Mouse (Mus musculus) G1E-ER4 (cell line): ENCODE data around the gene Numb. TPM values are rescaled to one million over a fixed set of nuclear protein-coding genes. Genes with fewer than 3 reads are reported as not detected.

Experiments
- GATA1 ChIP-seq: IDR thresholded peaks from one replicate; pipeline ENCODE4 v1.8.0; 2012; ENCODE audit warnings: low read length, inconsistent platforms
- polyA plus RNA-seq: library from polyadenylated mRNA; stranded (reverse); fragments of >175 nt; gene quantifications from 2 replicates; pipeline ENCODE4 v1.2.3, GENCODE M21; 2012

Numb gene
- polyA plus RNA-seq, 1 experiment: 24.1 TPM

- TF ChIP-seq GATA1: no peak
These were observed 39.6 kb downstream of the Numb start for GRCm38 (mm10) chr12:83882088-83882487.

GRCm38 (mm10) chr12:83880913-83881312 lies 40.8 kb downstream of the Numb start:
- no peak for TF ChIP-seq GATA1

- TF ChIP-seq GATA1: no peak
These were observed 46.6 kb downstream of the Numb start for GRCm38 (mm10) chr12:83875097-83875496.

DNA sequence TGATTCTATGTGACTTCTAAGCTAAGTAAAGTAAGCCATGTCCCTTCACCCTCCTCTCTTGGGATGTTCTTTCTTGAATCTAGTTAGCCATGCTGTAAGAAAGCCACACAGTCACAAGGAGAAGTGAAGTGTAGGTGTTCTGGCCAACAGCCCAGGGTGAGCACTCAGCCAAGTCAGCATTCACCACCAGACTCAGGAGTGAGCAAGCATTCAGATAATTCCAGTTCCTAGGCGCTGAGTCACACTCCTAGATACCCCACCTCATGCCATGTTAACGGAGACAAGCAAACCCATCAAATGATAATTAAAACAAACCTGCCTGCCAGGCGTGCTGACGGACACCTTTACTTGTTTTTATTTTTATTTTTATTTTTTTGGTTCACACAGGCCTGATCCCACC lies 47.1 kb downstream of the Numb start:
- no peak for TF ChIP-seq GATA1

GRCm38 (mm10) chr12:83864501-83864900 lies 57.2 kb downstream of the Numb start:
- no peak for TF ChIP-seq GATA1

- no peak for TF ChIP-seq GATA1
These were observed 59.9 kb downstream of the Numb start for GRCm38 (mm10) chr12:83861880-83862279.

DNA sequence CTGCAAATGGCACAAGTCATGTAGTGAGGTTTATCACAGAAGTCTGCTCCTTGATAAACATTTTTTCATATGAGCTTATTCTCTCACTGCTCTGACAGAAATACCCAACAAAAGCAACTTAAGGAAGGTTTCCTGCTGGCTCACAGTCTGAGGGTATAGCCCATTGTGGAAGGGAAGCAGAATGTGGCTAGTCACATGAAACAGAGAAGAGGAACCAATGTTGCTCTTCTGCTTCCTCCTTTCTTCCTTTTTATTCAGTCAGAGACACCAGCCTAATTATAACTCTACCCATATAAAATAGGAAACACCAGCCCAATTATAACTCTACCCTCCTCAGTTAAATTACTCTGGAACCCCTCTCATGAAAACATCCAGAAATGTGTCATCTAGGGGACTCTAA lies 61.0 kb downstream of the Numb start:
- TF ChIP-seq GATA1: no peak

DNA sequence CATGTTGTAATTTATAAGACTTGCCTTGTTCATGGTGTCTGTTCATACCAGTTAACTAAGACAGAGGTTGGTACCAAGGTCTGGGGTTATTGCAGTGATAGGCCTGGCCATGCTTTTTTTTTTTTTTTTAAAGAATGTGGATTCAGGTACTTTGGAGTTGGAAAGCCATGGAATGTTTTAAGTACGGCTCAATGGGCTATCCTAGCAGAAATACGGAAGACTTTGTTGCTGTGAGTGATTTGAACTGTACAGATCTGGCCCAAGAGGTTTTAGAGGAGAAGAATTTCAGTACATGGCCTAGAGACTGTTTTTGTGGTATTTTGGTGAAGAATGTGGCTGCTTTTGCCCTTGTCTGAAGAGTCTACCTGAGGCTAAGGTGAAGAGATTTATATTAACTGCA lies 63.7 kb downstream of the Numb start:
- TF ChIP-seq GATA1: no peak

DNA sequence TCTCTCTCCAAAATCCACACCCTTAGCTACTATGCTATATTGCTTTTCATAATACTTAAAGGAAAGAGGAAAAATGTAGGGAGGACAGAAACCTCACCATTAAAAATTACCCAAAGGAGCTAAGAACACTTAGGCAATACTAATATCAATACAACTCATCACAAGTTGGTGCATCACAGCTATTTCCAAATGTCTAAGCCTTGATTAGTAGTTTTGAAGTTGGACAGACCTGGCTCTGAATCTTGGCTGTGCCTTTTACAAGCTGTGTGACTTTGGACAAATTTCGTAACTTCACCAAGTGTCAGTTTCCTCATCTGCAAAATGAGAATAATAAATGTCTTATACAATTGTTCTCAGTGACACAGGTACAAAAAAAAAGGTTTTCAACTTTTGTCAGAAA lies 66.5 kb downstream of the Numb start:
- TF ChIP-seq GATA1: no peak

DNA sequence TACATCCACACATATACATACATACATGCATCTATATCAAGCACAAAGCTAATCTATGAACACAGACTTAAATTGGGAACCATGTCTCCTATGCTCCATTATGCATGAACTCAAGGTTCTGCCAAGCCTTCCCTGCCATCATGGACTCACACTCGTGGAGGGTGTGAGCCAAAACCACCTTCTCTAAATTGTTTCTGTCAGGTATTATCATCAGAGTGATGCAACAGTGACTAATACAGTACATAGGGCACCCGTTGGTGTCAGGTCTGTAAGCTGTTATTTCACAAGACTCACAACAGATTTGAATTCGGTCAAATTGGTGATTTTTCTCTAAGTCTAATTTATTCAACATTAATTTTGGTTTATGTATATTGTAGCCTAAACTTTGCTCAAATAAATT lies 67.5 kb downstream of the Numb start:
- no peak for TF ChIP-seq GATA1

GRCm38 (mm10) chr12:83852512-83853213 lies 69.1 kb downstream of the Numb start:
- no peak for TF ChIP-seq GATA1

GRCm38 (mm10) chr12:83850334-83850733 lies 71.4 kb downstream of the Numb start:
- no peak for TF ChIP-seq GATA1

GRCm38 (mm10) chr12:83848595-83849231 lies 73.0 kb downstream of the Numb start:
- no peak for TF ChIP-seq GATA1

DNA sequence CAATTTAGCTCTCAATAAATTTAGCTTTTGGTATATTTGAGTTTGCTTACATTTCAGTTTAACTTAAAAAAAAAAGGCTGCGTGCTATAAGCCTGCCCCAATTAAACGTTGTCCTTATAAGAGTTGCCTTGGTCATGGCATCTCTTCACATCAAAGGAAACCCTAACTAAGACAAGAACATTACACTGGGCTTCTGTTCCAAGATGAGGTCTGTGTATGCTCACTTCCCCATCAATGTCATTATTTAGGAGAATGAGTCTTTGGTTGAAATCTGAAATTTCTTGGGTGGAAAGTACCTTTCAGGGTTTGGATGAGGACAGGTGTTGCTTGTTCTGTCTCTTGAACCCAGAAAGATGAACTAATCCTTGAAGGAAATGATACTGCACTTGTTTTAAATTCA lies 73.9 kb downstream of the Numb start:
- no peak for TF ChIP-seq GATA1

GRCm38 (mm10) chr12:83842678-83843440 lies 78.9 kb downstream of the Numb start:
- no peak for TF ChIP-seq GATA1

DNA sequence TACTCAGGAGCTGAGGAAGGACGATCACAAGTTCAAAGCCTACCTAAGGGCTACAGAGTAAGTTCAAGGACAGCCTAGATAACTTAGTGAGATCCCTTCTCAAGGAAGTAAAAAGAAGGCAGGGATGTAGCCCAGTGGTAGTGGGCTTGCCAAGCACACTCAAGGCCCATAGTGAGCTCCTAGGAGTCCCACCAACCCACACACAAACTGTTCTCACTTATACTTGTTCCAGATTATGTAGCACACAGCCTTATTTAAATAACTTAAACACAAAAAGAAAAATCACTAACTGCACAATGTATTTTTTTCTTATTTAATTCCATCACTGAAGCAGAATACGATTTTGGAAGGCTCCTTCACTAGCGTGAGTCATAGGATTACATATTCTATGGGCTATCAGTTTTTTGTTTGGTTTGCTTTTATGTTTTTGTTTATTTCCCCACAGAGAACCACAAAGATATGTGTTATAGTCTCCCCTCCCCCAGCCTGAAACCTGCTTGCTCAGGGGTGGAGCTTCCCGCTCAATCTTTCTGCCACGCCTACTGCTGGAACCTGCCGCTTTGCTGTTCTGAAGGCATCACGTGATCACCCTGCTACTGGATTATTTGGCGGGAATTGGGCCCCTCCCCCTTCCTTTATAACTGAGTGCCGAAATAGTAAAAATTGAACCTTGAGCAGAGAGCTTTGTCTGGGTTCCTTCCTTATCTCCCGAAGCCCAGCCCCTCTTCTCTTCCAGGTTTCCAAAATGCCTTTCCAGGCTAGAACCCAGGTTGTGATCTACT lies 80.1 kb downstream of the Numb start:
- TF ChIP-seq GATA1: no peak
